Mouse (Mus musculus): Measurements from ENCODE around the gene Senp8. TPM values are rescaled to one million over a fixed set of nuclear protein-coding genes. Genes with fewer than 3 reads are reported as not detected.

Senp8 gene
- polyA plus RNA-seq, 1 experiment from 2014 or later = 12.5 TPM

GRCm38 (mm10) chr9:59706850-59707825 lies 43.4 kb downstream of the Senp8 start:
- Histone ChIP-seq H3K27ac (no peak overlapping the region), H3K4me1 (peaks cover 12% of the 10 kb centered on the region; the same call in 1 of the 2 replicates), H3K36me3 (no peaks in the 10 kb centered on the region), H3K4me2 (no peak overlapping the region), H3K4me3 (replicated peaks) (no peak overlapping the region), H3K9me3 (replicated peaks) (no peaks in the 10 kb centered on the region), H3K9ac (no peak overlapping the region), H3K27me3 (no peaks in the 10 kb centered on the region)
- WGBS = 57% methylated on average over 10 of the region's 10 CpGs
- ATAC-seq (replicated peaks; ENCODE audit: low FRiP score) = no peak; the same call in 1 of the 2 replicates

DNA sequence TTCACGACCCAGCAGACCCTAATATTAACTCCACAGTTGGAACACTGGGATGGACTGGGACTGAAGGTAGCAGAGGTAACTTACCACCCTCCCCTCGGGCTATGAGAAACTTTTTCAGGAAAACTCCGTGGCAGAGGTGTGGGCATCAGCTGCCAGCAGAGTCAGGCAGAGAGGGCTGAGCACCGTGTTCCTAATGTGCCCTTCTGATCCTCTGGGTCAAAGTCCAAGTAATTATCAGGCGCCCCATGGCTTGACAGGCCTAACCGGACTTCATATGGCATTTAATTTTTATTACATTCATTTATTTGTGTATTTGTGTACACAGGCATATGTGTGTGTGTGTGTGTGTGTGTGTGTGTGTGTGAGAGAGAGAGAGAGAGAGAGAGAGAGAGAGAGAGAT lies 47.4 kb downstream of the Senp8 start:
- no peak overlapping the region for H3K9ac ChIP-seq
- H3K9me3 ChIP-seq (replicated peaks) = no peaks in the 10 kb centered on the region
- no peak overlapping the region for H3K4me2 ChIP-seq
- H3K27me3 ChIP-seq = no peaks in the 10 kb centered on the region
- 64% methylated on average over 6 of the region's 6 CpGs for WGBS
- no peaks in the 10 kb centered on the region for H3K36me3 ChIP-seq
- H3K27ac ChIP-seq = no peak overlapping the region
- H3K4me1 ChIP-seq = peaks cover 8% of the 10 kb centered on the region; the same call in 1 of the 2 replicates
- no peak for ATAC-seq (replicated peaks; ENCODE audit: low FRiP score)
- no peak overlapping the region for H3K4me3 ChIP-seq (replicated peaks)

- Histone ChIP-seq H3K36me3 (no peaks in the 10 kb centered on the region), H3K27ac (no peak overlapping the region), H3K4me2 (no peak overlapping the region), H3K9me3 (replicated peaks) (no peaks in the 10 kb centered on the region), H3K4me1 (no peaks in the 10 kb centered on the region), H3K9ac (no peak overlapping the region), H3K27me3 (no peaks in the 10 kb centered on the region), H3K4me3 (replicated peaks) (no peak overlapping the region)
- no peak for ATAC-seq (replicated peaks; ENCODE audit: low FRiP score)
- 87% methylated on average over 7 of the region's 7 CpGs for WGBS
Measured at GRCm38 (mm10) chr9:59701094-59701493, 49.4 kb downstream of the Senp8 start.

DNA sequence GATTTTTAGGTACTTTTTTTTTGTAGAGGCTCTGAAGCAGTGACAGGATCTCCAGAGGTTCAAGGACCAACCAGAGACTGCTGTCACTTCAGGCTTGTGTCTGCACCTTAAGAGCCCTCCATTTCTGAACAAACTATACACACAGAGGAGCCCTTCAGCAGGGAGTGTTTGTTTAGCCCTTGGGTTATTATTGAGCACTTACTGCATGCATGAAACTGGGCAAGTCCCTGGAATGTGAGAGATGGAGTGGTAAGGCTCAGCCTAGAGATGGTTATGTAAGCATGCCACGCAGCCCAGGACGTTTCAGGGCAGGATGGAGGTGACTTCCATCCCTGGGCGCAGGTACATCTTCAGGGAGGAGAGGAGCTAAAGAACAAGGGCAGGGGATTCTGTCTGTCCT lies 54.1 kb downstream of the Senp8 start:
- H3K9me3 ChIP-seq (replicated peaks) = no peaks in the 10 kb centered on the region
- H3K4me1 ChIP-seq = peaks cover 14% of the 10 kb centered on the region
- no peak for ATAC-seq (replicated peaks; ENCODE audit: low FRiP score)
- no peak overlapping the region for H3K4me3 ChIP-seq (replicated peaks)
- H3K36me3 ChIP-seq = no peaks in the 10 kb centered on the region
- H3K27ac ChIP-seq = no peak overlapping the region
- no peak overlapping the region for H3K9ac ChIP-seq
- 79% methylated on average over 3 of the region's 3 CpGs for WGBS
- no peak overlapping the region for H3K4me2 ChIP-seq
- H3K27me3 ChIP-seq = peaks cover 3% of the 10 kb centered on the region; the same call in 1 of the 2 replicates

DNA sequence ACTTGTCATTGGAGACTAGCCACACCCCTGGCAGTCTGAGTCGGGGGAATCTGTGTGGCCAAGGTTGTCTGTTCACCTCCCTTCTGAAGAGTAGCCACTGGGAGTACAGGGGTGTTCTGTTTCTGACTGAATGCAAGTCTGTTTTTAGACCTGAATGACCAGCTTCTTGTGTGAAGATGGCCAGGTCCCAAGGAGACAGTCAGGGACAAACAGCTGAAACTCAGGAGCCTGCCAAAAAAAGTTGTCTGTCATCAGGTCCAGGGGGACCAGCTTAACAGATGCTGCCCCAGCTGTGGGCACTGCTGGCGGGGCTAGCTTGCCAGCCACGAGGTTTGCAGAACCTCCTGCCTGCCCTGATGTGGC lies 55.1 kb downstream of the Senp8 start:
- H3K9me3 ChIP-seq (replicated peaks) = no peaks in the 10 kb centered on the region
- no peak overlapping the region for H3K4me2 ChIP-seq
- 32% methylated on average over 3 of the region's 3 CpGs for WGBS
- H3K27me3 ChIP-seq = peaks cover 3% of the 10 kb centered on the region; the same call in 1 of the 2 replicates
- no peak overlapping the region for H3K27ac ChIP-seq
- H3K9ac ChIP-seq = no peak overlapping the region
- ATAC-seq (replicated peaks; ENCODE audit: low FRiP score) = no peak
- H3K4me3 ChIP-seq (replicated peaks) = no peak overlapping the region
- H3K36me3 ChIP-seq = no peaks in the 10 kb centered on the region
- H3K4me1 ChIP-seq = peaks cover 14% of the 10 kb centered on the region

GRCm38 (mm10) chr9:59694571-59695450 lies 55.7 kb downstream of the Senp8 start:
- no peak overlapping the region for H3K27ac ChIP-seq

DNA sequence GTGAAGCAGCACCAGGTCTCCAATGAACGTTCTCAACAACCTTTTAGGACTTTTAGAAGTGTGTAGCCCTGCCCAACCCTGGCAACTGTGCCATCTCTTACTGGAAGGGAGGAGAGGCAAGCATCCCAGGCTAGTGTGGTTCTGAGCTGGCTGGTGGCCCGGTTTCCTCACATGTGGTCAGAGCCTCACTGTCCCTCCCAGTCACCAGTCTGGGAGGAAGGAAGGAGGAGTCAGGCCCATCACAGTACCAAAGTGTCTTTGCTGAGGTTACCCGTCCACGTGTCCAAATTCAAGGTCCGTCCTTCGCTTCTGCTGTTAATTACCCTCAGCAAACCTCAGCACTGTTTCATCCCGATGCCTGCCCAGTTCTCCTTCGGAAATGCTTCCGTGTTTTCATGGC lies 58.4 kb downstream of the Senp8 start:
- 37% methylated on average over 9 of the region's 9 CpGs for WGBS
- no peak overlapping the region; the same call in 1 of the 2 replicates for H3K9ac ChIP-seq
- H3K4me1 ChIP-seq = peaks cover 14% of the 10 kb centered on the region
- peaks cover 3% of the 10 kb centered on the region; the same call in 1 of the 2 replicates for H3K27me3 ChIP-seq
- ATAC-seq (replicated peaks; ENCODE audit: low FRiP score) = no peak
- H3K27ac ChIP-seq = no peak overlapping the region
- H3K9me3 ChIP-seq (replicated peaks) = no peaks in the 10 kb centered on the region
- peak overlapping the region; percentile 39 for H3K4me3 ChIP-seq (replicated peaks)
- H3K36me3 ChIP-seq = no peaks in the 10 kb centered on the region
- peak overlapping the region; percentile 63 for H3K4me2 ChIP-seq

More at GRCm38 (mm10) chr9:59694571-59695450, 55.7 kb downstream of the Senp8 start:
- H3K4me1 ChIP-seq = peaks cover 14% of the 10 kb centered on the region
- H3K9ac ChIP-seq = no peak overlapping the region
- H3K9me3 ChIP-seq (replicated peaks) = no peaks in the 10 kb centered on the region
- no peak for ATAC-seq (replicated peaks; ENCODE audit: low FRiP score)
- H3K36me3 ChIP-seq = no peaks in the 10 kb centered on the region
- H3K4me2 ChIP-seq = no peak overlapping the region
- no peak overlapping the region for H3K4me3 ChIP-seq (replicated peaks)
- WGBS = 33% methylated on average over 16 of the region's 16 CpGs
- peaks cover 3% of the 10 kb centered on the region; the same call in 1 of the 2 replicates for H3K27me3 ChIP-seq

DNA sequence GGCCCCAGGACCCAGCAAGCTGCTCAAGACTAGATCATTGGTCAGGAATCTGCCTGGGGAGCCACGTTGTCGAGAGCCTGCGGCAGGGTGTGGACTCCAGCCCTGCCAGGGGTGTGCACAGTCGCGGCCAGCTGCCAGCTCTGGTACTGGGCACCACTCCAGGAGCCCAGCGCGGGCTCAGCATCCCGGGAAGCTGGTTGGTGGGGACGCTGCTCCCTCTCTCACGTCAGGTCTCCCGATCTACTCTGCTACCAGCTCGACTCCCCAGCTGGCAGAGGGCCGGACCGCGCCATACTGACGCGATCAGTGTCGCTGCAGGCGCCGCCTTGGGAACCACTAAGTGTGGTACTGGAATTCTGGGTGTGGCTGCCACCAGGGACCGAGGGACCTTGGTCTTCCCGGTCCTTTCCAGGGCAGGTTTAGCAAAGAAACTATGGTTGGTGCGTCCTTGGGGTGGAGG lies 58.8 kb downstream of the Senp8 start:
- H3K36me3 ChIP-seq = no peaks in the 10 kb centered on the region
- H3K9ac ChIP-seq = peak overlapping the region; percentile 21
- peak overlapping the region; percentile 39 for H3K4me3 ChIP-seq (replicated peaks)
- no peak overlapping the region for H3K27ac ChIP-seq
- H3K4me2 ChIP-seq = peak overlapping the region; percentile 63
- peaks cover 3% of the 10 kb centered on the region; the same call in 1 of the 2 replicates for H3K27me3 ChIP-seq
- WGBS = 5% methylated on average over 23 of the region's 23 CpGs
- H3K9me3 ChIP-seq (replicated peaks) = no peaks in the 10 kb centered on the region
- peaks cover 14% of the 10 kb centered on the region for H3K4me1 ChIP-seq
- peak; percentile 54; the same call in 1 of the 2 replicates for ATAC-seq (replicated peaks; ENCODE audit: low FRiP score)

- WGBS = 36% methylated on average over 6 of the region's 6 CpGs
- ATAC-seq (replicated peaks; ENCODE audit: low FRiP score) = no peak
Measured at GRCm38 (mm10) chr9:59687416-59688046, 63.0 kb downstream of the Senp8 start.

More at GRCm38 (mm10) chr9:59687416-59688046, 63.0 kb downstream of the Senp8 start:
- Histone ChIP-seq H3K4me1 (peaks cover 11% of the 10 kb centered on the region), H3K9ac (no peak overlapping the region), H3K27me3 (peaks cover under 1% of the 10 kb centered on the region; the same call in 1 of the 2 replicates), H3K36me3 (no peaks in the 10 kb centered on the region), H3K27ac (no peak overlapping the region), H3K4me2 (no peak overlapping the region), H3K9me3 (replicated peaks) (no peaks in the 10 kb centered on the region), H3K4me3 (replicated peaks) (no peak overlapping the region)

Data from kidney, embryonic 15.5 days (tissue).